Mouse (Mus musculus): ENCODE measurements around the gene Baiap2l1. TPM values are rescaled to one million over a fixed set of nuclear protein-coding genes. Genes with fewer than 3 reads are reported as not detected.

Baiap2l1 gene
- polyA plus RNA-seq, 1 experiment from 2014 or later = 2.3 TPM

Other genes starting within 250 kb of the Baiap2l1 start
- 0.04 and 0.10 TPM in 2 replicates for gene Bhlha15, start 167.8 kb downstream of the Baiap2l1 start, polyA plus RNA-seq (2015; fragmentation: Nextera tagmentation; extraction: Ambion mirVana)
- gene Tecpr1, start 134.5 kb downstream of the Baiap2l1 start, polyA plus RNA-seq (2015; fragmentation: Nextera tagmentation; extraction: Ambion mirVana) = 43.0 and 47.4 TPM in 2 replicates
- 105 and 106 TPM in 2 replicates for gene Bri3, start 113.7 kb downstream of the Baiap2l1 start, polyA plus RNA-seq (2015; fragmentation: Nextera tagmentation; extraction: Ambion mirVana)
- 5.5 and 7.9 TPM in 2 replicates for gene Nptx2, start 187.8 kb upstream of the Baiap2l1 start, polyA plus RNA-seq (2015; fragmentation: Nextera tagmentation; extraction: Ambion mirVana)